Mouse (Mus musculus): Measurements from ENCODE around the gene Cstb.
"Not testable (repeated sequence)": the region's sequence is repeated elsewhere in the genome, so short reads cannot be mapped to it uniquely, and the experiment has no call there.

Cstb gene

DNA sequence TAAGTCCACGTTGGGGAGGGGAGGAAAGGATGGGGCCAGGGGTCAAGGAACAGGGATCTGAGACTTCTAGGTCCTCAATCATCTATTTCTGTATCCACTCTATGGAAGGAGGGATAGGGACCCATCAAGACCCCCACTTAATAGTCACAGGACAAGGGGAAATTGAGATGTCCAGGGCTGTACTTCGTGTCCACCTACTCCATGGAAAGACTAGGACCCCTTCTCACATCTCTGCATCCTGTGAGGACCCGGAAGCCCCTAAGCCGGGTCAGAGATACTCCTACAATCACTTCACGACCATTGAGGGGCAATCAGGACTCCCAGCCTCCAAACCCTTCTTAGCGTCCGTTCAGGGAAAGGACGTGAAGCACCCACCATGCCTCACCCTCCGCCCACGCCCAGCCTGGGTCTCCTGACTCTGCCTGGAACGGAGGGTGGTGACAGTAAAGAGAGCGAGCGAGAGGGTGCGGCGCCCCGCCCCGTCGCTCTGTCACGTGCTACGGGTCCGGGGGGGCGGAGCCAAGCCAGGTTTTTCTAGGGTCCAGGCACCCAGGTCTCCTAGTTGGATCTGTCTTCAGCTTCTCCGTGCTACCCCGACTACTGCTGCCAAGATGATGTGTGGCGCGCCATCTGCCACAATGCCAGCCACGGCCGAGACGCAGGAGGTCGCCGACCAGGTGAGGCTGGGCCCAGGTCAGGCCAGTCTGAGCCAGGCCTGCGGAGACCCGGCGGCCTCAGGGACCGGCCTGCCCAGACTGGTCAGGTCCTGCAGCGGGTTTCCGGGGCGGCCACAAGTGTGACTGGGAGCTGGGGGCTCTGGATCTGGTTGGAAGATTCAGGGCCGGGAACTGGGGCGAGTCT lies at the start of gene Cstb:
TSS of gene Cstb (plus strand) at position 489 of the 861 bp plus-strand sequence.
- peak; percentile 84 for DNase-seq

DNA sequence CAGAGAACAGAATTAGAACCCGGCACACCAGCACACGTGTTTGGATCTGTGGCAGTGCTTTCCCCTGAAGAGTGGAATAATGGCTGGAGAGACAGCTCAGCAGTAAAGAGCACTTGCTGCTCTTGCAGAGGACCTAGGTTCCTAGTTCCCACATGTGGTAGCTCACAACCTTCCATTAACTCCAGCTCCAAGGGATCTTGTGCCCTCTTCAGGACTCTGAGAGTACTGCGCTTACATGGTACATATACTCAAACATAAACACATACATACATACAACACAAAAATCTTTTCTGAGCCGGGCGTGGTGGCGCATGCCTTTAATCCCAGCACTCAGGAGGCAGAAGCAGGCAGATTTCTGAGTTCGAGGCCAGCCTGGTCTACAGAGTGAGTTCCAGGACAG lies 47.0 kb upstream of the Cstb start:
- no peak for DNase-seq

DNA sequence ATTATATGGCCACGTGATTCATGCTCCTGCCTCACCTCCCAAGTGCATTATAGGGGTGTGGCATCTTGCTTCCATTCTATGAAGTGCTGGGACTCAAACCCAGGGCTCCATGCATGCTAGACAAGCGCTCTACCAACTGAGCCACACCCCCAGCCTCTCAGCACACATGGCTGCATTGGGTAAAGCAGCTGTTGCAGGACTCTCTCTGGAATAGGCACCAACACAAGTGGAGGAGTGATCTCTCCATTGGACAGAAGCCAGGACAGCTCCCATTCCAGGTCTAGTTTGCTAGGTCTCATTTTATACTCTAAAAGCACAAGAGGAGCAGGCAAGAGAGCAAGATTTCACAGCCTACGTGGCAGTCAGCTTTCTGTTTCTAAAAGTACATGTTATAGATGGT lies 41.9 kb upstream of the Cstb start:
- DNase-seq: no peak

DNA sequence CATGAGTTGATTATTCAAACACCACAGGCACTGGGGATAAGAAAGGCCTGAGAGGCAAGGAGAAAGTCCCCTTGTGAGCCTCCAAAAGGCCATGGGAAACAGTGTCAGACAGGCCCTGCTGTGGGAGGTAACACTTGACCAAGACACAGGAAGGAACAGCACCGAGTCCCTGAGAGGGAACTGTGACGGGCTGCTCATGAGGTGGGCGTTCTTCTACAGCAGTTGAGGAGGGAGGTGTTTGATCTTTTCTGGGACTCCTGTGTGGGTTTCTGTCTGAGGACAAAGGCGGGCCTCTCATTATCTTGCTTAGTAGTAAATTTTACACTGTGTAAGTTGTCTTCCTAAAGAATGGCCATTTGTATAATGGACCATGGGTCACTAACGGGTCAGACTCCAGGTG lies 39.9 kb upstream of the Cstb start:
- no peak for DNase-seq

DNA sequence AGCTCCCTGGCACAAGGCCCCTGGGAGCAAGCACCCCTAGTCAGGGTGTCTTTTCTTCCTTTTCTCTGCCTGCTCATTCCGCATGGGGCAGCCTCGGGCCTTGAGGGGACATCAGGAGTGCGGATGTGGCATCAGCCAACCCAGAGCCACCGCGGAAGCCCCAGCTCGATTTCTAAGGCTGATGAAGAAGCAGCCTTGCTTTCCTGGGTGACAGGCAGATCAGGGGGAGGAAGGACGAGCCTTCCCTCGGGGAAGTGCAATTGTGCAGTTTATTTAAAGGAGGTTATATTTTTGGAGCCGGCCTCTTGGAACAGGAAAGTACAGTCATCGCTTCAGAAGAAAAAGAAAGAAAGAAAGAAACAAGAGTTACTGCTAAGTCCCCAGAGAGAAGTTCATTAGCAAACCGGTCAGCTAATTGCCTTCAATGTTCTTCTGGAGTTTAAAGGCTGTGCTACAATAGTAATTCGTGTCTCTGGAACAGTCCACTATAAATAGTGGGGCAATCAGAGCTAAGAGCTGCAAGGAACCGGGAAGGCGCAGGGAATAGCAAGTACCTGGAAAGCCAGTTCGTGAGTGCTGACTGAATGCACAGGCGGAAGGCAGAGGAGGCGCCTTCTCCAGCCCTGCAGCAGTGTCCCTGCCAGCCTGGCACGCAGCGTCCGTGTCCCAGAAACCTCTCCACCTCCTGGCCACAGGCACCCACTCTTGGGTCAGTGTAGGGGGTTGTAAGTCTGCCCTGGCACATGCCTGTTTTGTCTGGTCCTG lies 37.1 kb upstream of the Cstb start:
- peak; percentile 52 for DNase-seq

DNA sequence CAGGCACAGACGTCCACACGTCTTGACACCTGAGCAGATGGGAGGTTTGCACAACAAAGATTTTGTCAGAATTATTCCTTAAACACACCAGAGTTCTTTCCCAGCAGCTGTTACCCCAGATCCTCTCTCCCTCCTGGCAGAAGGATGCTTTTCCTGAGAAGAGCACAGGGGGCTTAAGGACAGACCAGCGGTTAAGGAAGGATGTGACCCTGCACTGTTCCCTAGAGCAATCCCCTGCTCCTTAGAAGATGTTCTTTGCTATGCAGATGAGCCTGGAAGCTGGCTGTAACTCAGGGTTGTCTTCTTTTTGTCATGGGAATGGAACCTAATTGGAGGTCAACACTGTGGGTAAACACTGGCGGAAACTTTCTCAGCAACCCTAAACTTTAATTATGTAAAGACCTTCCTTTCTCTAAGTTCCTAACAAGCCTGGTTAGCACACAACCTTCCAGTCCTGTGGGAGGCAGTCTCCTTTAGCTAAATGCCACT lies 34.4 kb upstream of the Cstb start:
- DNase-seq: no peak

DNA sequence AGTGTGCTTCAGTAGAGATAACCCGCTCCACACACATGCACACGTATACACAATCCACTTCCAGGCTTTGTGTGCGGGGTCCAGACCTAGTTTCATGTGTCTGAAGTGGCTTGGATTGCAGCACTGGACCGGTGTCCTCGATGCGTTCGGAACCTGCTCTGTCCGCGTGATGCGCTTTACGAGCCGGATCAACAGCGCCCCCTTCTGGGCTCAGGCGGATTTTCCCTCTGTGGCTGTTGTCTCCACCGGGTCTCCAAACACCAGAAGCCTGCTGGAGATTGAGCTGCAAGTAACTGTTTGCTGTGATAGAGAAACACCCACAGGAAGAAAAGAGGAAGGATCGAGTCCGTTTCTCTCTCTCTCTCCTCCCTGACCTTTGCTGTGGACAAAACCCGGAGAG lies 33.4 kb upstream of the Cstb start:
- peak; percentile 83 for DNase-seq

DNA sequence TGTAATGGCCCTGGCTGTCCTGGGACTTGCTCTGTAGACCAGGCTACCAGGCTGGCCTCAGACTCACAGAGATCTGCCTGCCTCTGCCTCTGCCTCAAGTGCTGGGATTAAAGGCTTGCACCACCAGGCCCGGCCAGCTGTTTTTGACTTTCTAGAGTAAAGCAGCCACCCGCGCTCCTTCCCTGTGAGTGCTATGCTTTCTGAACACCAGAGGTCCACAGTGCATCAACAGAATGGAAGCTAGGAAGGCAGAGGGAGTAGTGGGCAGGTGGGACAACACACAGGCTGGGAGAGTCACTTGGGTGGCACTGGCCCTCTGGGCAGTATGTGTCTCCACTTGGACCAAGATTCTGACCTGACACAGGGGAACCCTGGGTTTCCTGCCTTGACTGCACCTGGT lies 30.1 kb upstream of the Cstb start:
- no peak for DNase-seq

DNA sequence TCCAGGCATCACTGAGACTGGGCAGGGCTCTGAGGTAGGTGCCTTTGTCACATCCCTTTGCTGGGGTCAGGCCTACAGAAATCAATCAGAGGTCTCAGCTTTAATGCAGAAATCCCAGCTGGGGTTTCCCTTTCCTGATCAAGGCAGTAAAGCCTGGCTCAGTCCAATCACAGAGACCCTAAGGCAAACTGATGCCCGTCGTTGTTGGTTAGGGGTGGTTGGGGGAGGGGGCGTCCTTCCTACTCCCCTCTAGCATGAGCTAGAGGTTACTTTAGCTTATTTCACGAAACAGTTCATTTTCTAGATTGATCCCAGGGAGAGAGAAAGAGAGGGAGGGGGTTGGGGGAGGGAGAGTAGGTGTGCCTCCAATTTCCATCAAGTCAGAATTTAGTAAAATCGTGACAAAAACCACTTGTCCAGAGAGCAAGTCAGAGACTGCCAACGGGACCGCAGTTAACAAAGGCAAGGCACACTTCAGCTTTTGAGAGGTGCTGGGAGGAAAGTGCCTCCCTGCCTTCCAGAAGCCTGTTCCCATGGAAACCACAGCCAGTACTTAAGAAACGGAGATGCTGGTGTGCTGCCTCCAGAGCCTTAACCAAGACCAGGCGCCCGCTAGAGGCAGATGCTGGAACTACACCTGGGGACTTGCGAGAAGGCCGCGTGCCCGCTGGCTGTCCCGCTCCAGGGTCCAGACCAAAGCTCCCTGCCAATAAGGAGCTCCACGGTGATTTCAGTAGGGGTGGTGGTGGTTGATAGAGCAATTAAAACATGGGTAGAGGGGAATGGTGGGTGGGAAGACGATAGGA lies 29.4 kb upstream of the Cstb start:
- DNase-seq: peak; percentile 100

DNA sequence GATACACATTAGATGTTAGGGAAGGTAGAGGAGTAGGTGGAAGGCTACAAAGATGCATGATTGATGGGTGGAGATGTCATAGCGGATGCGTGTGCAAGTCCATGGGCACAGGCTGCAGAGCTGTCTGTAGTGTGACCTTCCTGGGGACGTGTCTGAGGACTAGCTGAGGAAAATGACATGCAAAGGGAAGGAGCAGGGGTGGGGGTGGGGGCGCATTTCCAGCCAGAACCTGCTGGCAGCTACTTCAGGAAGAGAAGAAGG lies 28.9 kb upstream of the Cstb start:
- DNase-seq: no peak

DNA sequence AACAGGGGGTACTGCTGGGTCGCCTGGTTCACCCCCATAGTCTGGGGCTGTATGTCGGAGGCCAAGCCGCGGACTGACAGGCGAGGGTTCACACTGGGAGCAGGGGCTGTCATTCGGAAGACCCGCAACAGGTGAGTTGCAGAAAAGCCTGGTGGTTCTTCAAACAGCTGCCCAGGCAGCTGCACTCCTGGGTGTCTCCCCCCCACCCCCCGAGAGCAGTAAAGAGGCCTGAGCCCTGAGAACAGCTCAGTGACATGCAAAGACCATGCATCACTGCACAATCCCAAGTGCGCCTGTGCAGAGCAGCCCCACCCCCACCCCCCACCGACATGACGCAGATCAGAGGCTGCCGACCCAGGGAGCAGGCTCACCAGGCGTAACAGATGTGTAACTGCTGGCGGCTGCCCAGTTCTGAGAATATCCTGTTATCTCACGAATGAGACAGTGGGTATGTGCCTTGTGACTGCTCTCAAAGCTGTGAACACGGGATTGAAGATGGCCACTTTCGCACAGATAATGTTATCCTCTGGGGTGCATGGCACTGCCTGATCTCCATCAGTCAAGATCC lies 26.3 kb upstream of the Cstb start:
- peak; percentile 60 for DNase-seq

DNA sequence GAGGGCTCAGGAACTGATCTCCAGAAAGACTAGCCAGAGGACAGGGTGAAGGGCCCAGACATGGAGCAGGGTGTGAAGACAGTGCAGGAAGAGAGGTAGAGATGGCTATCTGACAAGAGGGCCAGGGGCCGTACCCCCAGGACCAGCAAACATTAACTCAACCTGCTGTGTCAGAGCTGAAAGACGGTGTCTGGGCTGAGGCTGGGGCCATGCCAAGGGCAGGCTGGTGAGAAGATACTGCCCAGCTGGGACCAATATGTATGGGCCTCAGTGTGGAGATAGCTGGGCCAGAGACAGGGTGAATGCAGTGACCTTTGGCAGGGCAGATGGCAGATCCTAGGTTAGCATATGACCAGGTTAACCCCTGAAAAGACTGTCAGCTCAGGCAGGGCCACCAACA lies 24.3 kb upstream of the Cstb start:
- DNase-seq: no peak

DNA sequence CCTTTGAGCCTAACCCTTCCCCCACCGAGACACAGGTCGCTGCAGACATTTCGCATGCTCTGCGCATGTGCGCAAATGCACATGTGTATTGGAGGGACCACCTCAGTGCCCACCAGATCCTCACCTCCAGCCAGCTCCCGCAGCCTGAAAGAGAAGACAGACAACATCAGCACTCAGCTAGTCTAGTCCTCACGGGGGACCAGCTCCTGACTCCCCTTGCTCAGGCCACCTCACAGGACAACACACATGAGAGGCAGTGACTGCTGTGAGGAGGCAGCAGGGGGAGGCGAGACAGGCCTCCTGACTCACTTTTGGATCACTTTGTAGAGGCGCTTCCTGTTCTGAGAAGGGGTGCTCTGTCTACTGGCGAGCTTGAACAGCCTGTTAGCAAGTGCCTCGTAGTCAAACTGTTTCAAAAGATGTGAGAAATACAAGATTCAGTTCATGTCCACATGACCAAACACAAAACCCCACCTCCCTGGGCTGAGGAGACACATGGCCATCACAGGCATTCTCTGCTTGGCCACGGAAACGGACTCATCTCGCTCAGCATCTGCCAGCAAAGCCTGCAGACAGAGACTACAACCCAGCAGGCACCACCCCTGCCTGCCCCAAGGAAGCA lies 23.1 kb upstream of the Cstb start:
- no peak for DNase-seq

DNA sequence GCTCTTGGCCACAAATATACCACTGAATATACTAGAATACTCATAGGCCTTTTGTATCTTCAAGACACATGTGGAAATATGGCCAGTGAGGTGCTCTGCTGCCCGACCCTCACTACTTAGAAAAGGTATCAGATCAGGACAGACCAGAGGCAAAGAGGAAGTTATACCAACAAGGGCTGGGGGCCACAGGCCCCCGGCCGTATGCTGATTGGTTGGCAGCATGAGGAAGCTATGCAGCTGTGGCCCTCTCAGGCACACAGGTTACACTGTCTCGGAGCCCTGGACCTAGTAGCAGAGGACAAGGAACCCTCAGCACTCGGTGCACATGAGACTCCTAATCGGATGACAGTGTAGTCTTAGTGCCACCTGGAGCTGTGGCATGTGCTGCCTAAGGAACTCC lies 19.3 kb upstream of the Cstb start:
- no peak for DNase-seq

DNA sequence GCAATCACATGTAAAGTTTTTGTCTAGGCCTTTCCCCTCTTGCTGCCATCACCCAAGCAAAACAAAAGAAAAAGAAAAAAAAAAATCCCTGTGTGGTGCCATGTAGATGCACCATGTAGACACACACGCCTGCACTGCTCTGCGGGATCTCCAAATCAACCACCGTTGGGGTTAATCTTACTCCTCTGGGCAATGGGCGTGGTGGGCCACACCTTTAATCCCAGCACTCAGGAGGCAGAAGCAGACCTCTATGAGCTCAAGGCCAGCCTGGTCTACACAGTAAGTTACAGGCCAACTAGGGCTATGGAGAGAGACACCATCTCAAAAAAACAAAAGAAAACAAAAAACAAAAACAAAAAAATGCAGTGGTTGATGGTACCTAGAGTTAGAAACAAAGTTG lies 18.3 kb upstream of the Cstb start:
- DNase-seq: no peak

DNA sequence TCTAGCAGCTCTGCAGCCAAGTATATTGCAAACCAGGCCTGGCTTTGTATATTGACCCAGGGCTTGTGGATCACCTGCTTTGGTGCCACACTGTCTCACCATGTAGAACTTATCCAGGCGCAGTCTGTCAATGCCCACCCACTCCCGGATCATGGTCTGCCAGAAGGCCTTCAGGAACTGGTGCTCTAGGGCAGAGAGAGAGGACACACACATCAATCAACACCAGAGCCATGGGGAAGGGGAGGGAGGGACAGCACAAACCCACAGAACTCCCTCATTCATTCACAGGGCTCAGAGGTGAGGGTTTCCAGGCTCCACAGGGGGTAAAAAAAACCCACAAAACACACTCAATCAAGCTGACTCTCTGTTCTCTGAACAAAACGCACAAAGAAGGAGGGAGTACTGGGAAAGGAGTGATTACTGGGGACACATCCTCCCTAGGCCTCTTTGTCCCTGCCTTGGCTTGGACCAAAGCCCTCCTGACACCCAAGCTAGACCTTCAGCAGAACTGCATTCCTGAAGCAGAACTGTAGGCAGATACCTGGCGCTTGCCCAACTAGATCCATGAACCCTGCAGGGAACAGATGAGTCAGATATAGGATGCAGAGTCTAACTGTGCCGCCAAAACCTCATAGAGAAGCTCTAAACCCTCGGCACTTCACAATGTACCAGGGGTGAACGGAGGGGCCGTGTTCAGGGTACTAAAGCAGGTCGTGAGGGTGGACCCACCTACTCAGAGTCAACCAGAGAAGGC lies 16.3 kb upstream of the Cstb start:
- DNase-seq: no peak

DNA sequence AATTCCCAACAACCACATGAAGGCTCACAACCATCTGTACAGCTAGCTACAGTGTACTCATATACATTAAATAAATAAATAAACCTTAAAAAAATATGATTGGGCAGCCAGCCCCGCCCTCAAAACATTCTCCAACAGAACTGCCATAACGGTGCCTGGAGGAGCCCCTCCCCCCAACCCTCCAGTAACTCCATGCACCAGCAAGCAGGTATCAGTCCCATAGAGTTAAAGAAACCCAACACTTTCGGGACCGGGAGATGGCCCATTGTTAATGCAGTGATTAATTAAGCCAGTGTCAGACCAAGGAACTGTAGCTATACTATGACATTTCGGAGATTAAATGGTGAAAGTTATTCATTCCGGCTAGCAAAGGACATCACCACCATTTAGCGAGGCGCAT lies 13.6 kb upstream of the Cstb start:
- DNase-seq: no peak

DNA sequence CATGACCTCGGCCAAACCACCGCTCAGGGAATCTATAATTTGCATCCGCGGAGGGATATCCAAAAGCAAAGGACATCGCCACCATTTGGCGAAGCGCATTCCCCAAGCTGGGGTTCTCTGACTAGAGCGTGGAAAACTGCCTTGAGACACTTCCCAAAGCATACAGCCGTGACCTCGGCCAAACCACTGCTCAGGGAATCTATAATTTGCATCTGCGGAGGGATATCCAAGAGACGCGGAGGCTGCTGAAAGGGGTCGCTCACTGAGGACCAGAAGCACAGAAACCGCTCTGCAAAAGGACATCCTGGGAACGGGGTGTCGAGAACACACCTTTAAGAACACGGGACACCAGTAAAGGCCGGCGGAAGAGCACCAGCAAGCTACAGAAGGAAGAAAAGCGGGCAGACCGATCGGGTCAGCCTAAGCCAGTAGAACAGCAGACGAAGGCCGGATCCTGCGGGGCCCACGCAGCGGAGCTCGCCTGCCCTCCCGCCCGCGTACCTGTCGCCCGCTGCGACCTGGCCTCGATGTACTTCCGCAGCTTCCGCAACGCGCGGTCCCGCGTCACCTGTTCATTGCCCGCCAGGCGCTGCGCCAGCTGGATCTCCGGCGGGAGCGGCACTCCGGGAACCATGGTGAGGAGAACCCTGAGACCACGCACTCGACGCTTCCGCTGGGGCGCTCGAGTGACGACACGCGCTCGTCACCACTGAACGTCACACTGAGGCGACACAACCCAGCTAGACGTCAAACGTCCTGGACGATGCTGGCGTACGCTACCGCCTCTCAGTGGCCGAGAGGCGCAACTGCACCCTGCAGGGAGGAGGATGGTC lies 12.9 kb upstream of the Cstb start, which contains the start of gene Rrp1:
TSS of gene Rrp1 (minus strand) at position 725 of the 833 bp plus-strand sequence.
- peak; percentile 96 for DNase-seq

DNA sequence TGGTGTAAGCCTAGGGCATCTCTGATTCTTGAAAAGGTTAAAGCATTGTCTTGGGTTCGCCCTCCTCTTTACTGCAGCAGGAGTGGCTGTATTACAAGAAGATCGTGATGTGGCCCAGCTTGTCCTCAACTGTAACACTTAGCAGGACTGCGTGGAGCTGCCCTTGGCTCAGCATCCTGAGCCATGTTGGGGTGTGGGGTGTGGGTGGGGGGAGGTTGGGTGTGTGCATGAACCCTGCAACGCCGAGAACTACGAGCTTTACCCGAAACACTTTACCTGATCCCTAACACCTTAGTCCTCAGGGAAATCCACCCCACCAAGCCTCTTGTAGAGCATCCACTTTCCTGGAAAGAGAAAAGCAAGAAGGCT lies 12.3 kb upstream of the Cstb start:
- DNase-seq: no peak

DNA sequence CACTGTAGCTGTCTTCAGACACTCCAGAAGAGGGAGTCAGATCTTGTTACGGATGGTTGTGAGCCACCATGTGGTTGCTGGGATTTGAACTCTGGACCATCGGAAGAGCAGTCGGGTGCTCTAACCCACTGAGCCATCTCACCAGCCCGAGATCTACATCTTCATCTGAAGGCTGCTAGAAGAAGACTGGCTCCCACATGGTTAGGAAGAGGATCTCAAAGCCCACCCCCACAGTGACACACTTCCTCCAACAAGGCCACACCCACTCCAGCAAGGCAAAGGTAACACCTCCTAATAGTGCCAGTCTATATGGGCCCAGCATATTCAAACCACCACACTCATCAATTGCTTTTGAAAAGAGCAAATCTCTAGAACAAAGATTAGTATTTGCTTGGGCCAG lies 10.5 kb upstream of the Cstb start:
- not testable (repeated sequence) for DNase-seq

DNA sequence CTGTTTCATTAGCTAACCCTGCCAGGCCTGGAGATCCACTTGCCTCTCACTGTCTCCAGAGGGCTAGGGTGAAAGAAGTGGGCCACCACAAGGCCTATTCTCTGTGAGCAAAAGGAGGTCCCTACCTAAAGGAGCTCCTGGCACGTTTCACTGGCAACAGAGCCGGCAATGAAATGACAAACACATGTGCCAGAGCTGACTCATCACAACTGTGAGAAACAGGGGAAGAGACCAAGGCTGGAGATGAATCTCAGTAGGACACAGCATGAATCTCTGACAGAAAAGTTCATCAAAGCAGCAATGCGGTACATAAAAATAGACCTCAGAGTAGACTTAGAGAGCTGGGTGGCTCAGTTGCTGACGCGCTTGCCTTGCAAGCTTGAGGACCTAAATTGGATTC lies 7.6 kb upstream of the Cstb start:
- DNase-seq: no peak

Data from right cerebral cortex, postnatal 14 days (tissue).